Mouse (Mus musculus): ENCODE measurements at regions not wholly inside any gene's neighbourhood (a gene's known extent, or its start where the extent isn't known, plus 50 kb on each side); places are given as distances from the start of the nearest gene placed in this dataset.
A peak's percentile ranks its signal among the peaks of the same experiment; 100 is the strongest.

GRCm38 (mm10) chr3:79002173-79002848, 284.0 kb downstream of the Rapgef2 start:
- 76% methylated on average over 4 of the region's 4 CpGs for WGBS
- no peaks in the 10 kb centered on the region for H3K4me1 ChIP-seq (ENCODE audit: insufficient read depth)
- no peaks in the 10 kb centered on the region for H3K27me3 ChIP-seq (ENCODE audit: insufficient read depth, low read length)
- H3K4me3 ChIP-seq (ENCODE audit: low read depth, low read length): no peak overlapping the region
- no peak overlapping the region for H3K4me2 ChIP-seq
- no peak for ATAC-seq (ENCODE audit: insufficient read depth)
- H3K27ac ChIP-seq (ENCODE audit: low read depth): no peak overlapping the region
- no peaks in the 10 kb centered on the region for H3K36me3 ChIP-seq (ENCODE audit: insufficient read depth)
- no peaks in the 10 kb centered on the region for H3K9me3 ChIP-seq (ENCODE audit: low read depth, low read length)
- no peak for DNase-seq
- no peak for TF ChIP-seq CTCF (IDR thresholded peaks at IDR 0.05; ENCODE audit: low read depth)
- H3K9ac ChIP-seq: no peak overlapping the region

- Histone ChIP-seq H3K4me3 (ENCODE audit: low read depth, low read length) (no peak overlapping the region), H3K4me1 (ENCODE audit: insufficient read depth) (no peaks in the 10 kb centered on the region), H3K27ac (ENCODE audit: low read depth) (no peak overlapping the region), H3K36me3 (ENCODE audit: insufficient read depth) (no peaks in the 10 kb centered on the region), H3K4me2 (no peak overlapping the region), H3K9ac (no peak overlapping the region), H3K27me3 (ENCODE audit: insufficient read depth, low read length) (no peaks in the 10 kb centered on the region), H3K9me3 (ENCODE audit: low read depth, low read length) (no peaks in the 10 kb centered on the region)
- ATAC-seq (ENCODE audit: insufficient read depth) (no peak), DNase-seq (no peak)
- no peak for TF ChIP-seq CTCF (IDR thresholded peaks at IDR 0.05; ENCODE audit: low read depth)
- WGBS: 74% methylated on average over 4 of the region's 4 CpGs
Observed at GRCm38 (mm10) chr3:79001754-79002153, 284.6 kb downstream of the Rapgef2 start.

GRCm38 (mm10) chr3:79000293-79000692, 286.0 kb downstream of the Rapgef2 start:
- Histone ChIP-seq H3K4me1 (ENCODE audit: insufficient read depth) (no peaks in the 10 kb centered on the region), H3K27me3 (ENCODE audit: insufficient read depth, low read length) (no peaks in the 10 kb centered on the region), H3K4me3 (ENCODE audit: low read depth, low read length) (no peak overlapping the region), H3K9me3 (ENCODE audit: low read depth, low read length) (no peaks in the 10 kb centered on the region), H3K36me3 (ENCODE audit: insufficient read depth) (no peaks in the 10 kb centered on the region), H3K27ac (ENCODE audit: low read depth) (no peak overlapping the region), H3K9ac (no peak overlapping the region), H3K4me2 (no peak overlapping the region)
- WGBS: 58% methylated on average over 2 of the region's 2 CpGs
- no peak for TF ChIP-seq CTCF (IDR thresholded peaks at IDR 0.05; ENCODE audit: low read depth)
- no peak for DNase-seq
- ATAC-seq (ENCODE audit: insufficient read depth): no peak

GRCm38 (mm10) chr3:78999803-79000202, 286.5 kb downstream of the Rapgef2 start:
- Histone ChIP-seq H3K27ac (ENCODE audit: low read depth) (no peak overlapping the region), H3K4me1 (ENCODE audit: insufficient read depth) (no peaks in the 10 kb centered on the region), H3K27me3 (ENCODE audit: insufficient read depth, low read length) (no peaks in the 10 kb centered on the region), H3K9ac (no peak overlapping the region), H3K9me3 (ENCODE audit: low read depth, low read length) (no peaks in the 10 kb centered on the region), H3K4me3 (ENCODE audit: low read depth, low read length) (no peak overlapping the region), H3K36me3 (ENCODE audit: insufficient read depth) (no peaks in the 10 kb centered on the region), H3K4me2 (no peak overlapping the region)
- no peak for TF ChIP-seq CTCF (IDR thresholded peaks at IDR 0.05; ENCODE audit: low read depth)
- ATAC-seq (ENCODE audit: insufficient read depth) (no peak), DNase-seq (no peak)
- 75% methylated on average over 3 of the region's 3 CpGs for WGBS

- TF ChIP-seq CTCF (IDR thresholded peaks at IDR 0.05; ENCODE audit: low read depth): no peak
- Histone ChIP-seq H3K27me3 (ENCODE audit: insufficient read depth, low read length) (no peaks in the 10 kb centered on the region), H3K9ac (no peak overlapping the region), H3K27ac (ENCODE audit: low read depth) (no peak overlapping the region), H3K9me3 (ENCODE audit: low read depth, low read length) (no peaks in the 10 kb centered on the region), H3K36me3 (ENCODE audit: insufficient read depth) (no peaks in the 10 kb centered on the region), H3K4me1 (ENCODE audit: insufficient read depth) (no peaks in the 10 kb centered on the region), H3K4me3 (ENCODE audit: low read depth, low read length) (no peak overlapping the region), H3K4me2 (no peak overlapping the region)
- 61% methylated on average over 2 of the region's 2 CpGs for WGBS
- DNase-seq (no peak), ATAC-seq (ENCODE audit: insufficient read depth) (no peak)
Observed at GRCm38 (mm10) chr3:78988120-78988519, 298.2 kb downstream of the Rapgef2 start.

GRCm38 (mm10) chr3:78986726-78987125, 299.6 kb downstream of the Rapgef2 start:
- Histone ChIP-seq H3K4me2 (no peak overlapping the region), H3K4me1 (ENCODE audit: insufficient read depth) (no peaks in the 10 kb centered on the region), H3K9me3 (ENCODE audit: low read depth, low read length) (no peaks in the 10 kb centered on the region), H3K9ac (no peak overlapping the region), H3K27me3 (ENCODE audit: insufficient read depth, low read length) (no peaks in the 10 kb centered on the region), H3K27ac (ENCODE audit: low read depth) (no peak overlapping the region), H3K36me3 (ENCODE audit: insufficient read depth) (no peaks in the 10 kb centered on the region), H3K4me3 (ENCODE audit: low read depth, low read length) (no peak overlapping the region)
- no peak for ATAC-seq (ENCODE audit: insufficient read depth)
- TF ChIP-seq CTCF (IDR thresholded peaks at IDR 0.05; ENCODE audit: low read depth): peak; percentile 20; the same call in 1 of the 2 replicates
- DNase-seq: peak; percentile 6
- 69% methylated on average over 6 of the region's 7 CpGs for WGBS

GRCm38 (mm10) chr3:78981057-78981456, 305.3 kb downstream of the Rapgef2 start:
- H3K9ac ChIP-seq: no peak overlapping the region
- 77% methylated on average over 3 of the region's 3 CpGs for WGBS
- H3K4me3 ChIP-seq (ENCODE audit: low read depth, low read length): no peak overlapping the region
- H3K4me2 ChIP-seq: no peak overlapping the region
- ATAC-seq (ENCODE audit: insufficient read depth): no peak
- no peaks in the 10 kb centered on the region for H3K9me3 ChIP-seq (ENCODE audit: low read depth, low read length)
- no peaks in the 10 kb centered on the region for H3K4me1 ChIP-seq (ENCODE audit: insufficient read depth)
- H3K27me3 ChIP-seq (ENCODE audit: insufficient read depth, low read length): no peaks in the 10 kb centered on the region
- H3K36me3 ChIP-seq (ENCODE audit: insufficient read depth): no peaks in the 10 kb centered on the region
- TF ChIP-seq CTCF (IDR thresholded peaks at IDR 0.05; ENCODE audit: low read depth): no peak
- no peak overlapping the region for H3K27ac ChIP-seq (ENCODE audit: low read depth)
- DNase-seq: no peak

All from lung, embryonic 14.5 days (tissue).